Mouse (Mus musculus) kidney, embryonic 16.5 days (tissue): Measurements from ENCODE around the gene Ago1. TPM values are rescaled to one million over a fixed set of nuclear protein-coding genes. Genes with fewer than 3 reads are reported as not detected.

ENCODE experiments used
- ATAC-seq: fragments of 200-750 bp; cut with Nextera tagmentation; 2 replicates; pipeline ENCODE4 v1.8.0; 2017; ENCODE audit warnings: moderate TSS enrichment; ENCODE audit not compliant: low FRiP score, low TSS enrichment
- H3K27ac ChIP-seq: fragments of 300-500 bp; sonication (generic); 2 replicates; pipeline ENCODE4 v1.5.1; 2014; ENCODE audit warnings: low read length
- H3K27me3 ChIP-seq: fragments of 300-500 bp; sonication (generic); 2 replicates; pipeline ENCODE4 v1.6.1; 2014; ENCODE audit warnings: low read length, control low read depth, mixed read lengths; ENCODE audit not compliant: insufficient read depth
- H3K36me3 ChIP-seq: fragments of 300-500 bp; sonication (generic); 2 replicates; pipeline ENCODE4 v1.6.1; 2014; ENCODE audit warnings: low read length, control low read depth, mixed read lengths; ENCODE audit not compliant: insufficient read depth
- H3K4me1 ChIP-seq: fragments of 300-500 bp; sonication (generic); 2 replicates; pipeline ENCODE4 v1.6.1; 2014; ENCODE audit warnings: low read length, control low read depth, mixed read lengths; ENCODE audit not compliant: insufficient read depth
- H3K4me2 ChIP-seq: fragments of 300-500 bp; sonication (generic); replicated peaks from 2 replicates; pipeline ENCODE4 v1.6.1; 2014; ENCODE audit warnings: low read depth, low read length
- H3K4me3 ChIP-seq: fragments of 300-500 bp; sonication (generic); 2 replicates; pipeline ENCODE4 v1.5.1; 2014; ENCODE audit warnings: mild to moderate bottlenecking, low read length
- H3K9ac ChIP-seq: fragments of 300-500 bp; sonication (generic); replicated peaks from 2 replicates; pipeline ENCODE4 v1.6.1; 2014; ENCODE audit warnings: low read length
- H3K9me3 ChIP-seq: fragments of 300-500 bp; sonication (generic); 2 replicates; pipeline ENCODE4 v1.6.1; 2016; ENCODE audit warnings: low read length, control low read depth
- WGBS: fragments of 180-500 bp; shearing (Covaris S2); extraction: QIAGEN DNeasy Blood & Tissue Kit; methylation state at CpG from one replicate; pipeline ENCODE4 v1.1.7; 2014; 5-methylcytosine and 5-hydroxymethylcytosine counted together
- polyA plus RNA-seq: library from polyadenylated mRNA; unstranded; fragments of >200 nt; fragmentation: Nextera tagmentation; extraction: Ambion mirVana; gene quantifications from 2 replicates; pipeline ENCODE4 v1.2.1, GENCODE M21; 2015

Gene Ago1
- polyA plus RNA-seq, 1 experiment from 2014 or later = 4.6 TPM

GRCm38 (mm10) chr4:126429347-126430079, 38.9 kb downstream of the Ago1 start, which contains the start of gene Ago3:
Ago3 (minus strand) TSS chr4:126429556.
- under 1% methylated on average over 64 of the region's 65 CpGs for WGBS

GRCm38 (mm10) chr4:126428682-126429346, 39.6 kb downstream of the Ago1 start:
- Histone ChIP-seq H3K9me3 (no peaks in the 10 kb centered on the region), H3K9ac (peak overlapping the region; percentile 90), H3K4me1 (peaks cover 6% of the 10 kb centered on the region), H3K27me3 (no peaks in the 10 kb centered on the region), H3K4me2 (peak overlapping the region; percentile 91), H3K36me3 (no peaks in the 10 kb centered on the region), H3K4me3 (peak overlapping the region; percentile 95), H3K27ac (peak overlapping the region; percentile 89)
- no peak for ATAC-seq
- WGBS = 1% methylated on average over 24 of the region's 24 CpGs

More at GRCm38 (mm10) chr4:126429347-126430079, 38.9 kb downstream of the Ago1 start, which contains the start of gene Ago3:
- peak; percentile 97 for ATAC-seq
- Histone ChIP-seq H3K27ac (peak within 1 kb of the TSS; percentile 89), H3K9me3 (no peaks in the 10 kb centered on the region), H3K36me3 (no peaks in the 10 kb centered on the region), H3K4me3 (peak within 1 kb of the TSS; percentile 95), H3K4me2 (peak within 1 kb of the TSS; percentile 91), H3K4me1 (peaks cover 6% of the 10 kb centered on the region), H3K27me3 (no peaks in the 10 kb centered on the region), H3K9ac (peak within 1 kb of the TSS; percentile 90)

- no peak for ATAC-seq
- no peaks in the 10 kb centered on the region for H3K36me3 ChIP-seq
- H3K4me3 ChIP-seq = no peak overlapping the region
- no peaks in the 10 kb centered on the region for H3K9me3 ChIP-seq
- H3K4me2 ChIP-seq = no peak overlapping the region
- no peak overlapping the region for H3K9ac ChIP-seq
- H3K4me1 ChIP-seq = peaks cover 6% of the 10 kb centered on the region
- no peaks in the 10 kb centered on the region for H3K27me3 ChIP-seq
- 89% methylated on average over 2 of the region's 2 CpGs for WGBS
- H3K27ac ChIP-seq = no peak overlapping the region
Measured at GRCm38 (mm10) chr4:126423866-126424265, 44.5 kb downstream of the Ago1 start.

GRCm38 (mm10) chr4:126415707-126416106, 52.7 kb downstream of the Ago1 start:
- Histone ChIP-seq H3K36me3 (no peaks in the 10 kb centered on the region), H3K27ac (no peak overlapping the region), H3K9me3 (no peaks in the 10 kb centered on the region), H3K9ac (no peak overlapping the region), H3K4me1 (no peaks in the 10 kb centered on the region), H3K4me2 (no peak overlapping the region), H3K27me3 (no peaks in the 10 kb centered on the region), H3K4me3 (no peak overlapping the region)
- ATAC-seq = no peak

- no peak for ATAC-seq
- H3K4me2 ChIP-seq = no peak overlapping the region
- H3K9me3 ChIP-seq = no peaks in the 10 kb centered on the region
- H3K9ac ChIP-seq = no peak overlapping the region
- H3K4me3 ChIP-seq = no peak overlapping the region
- no peaks in the 10 kb centered on the region for H3K4me1 ChIP-seq
- H3K27ac ChIP-seq = no peak overlapping the region
- 83% methylated on average over 3 of the region's 3 CpGs for WGBS
- H3K36me3 ChIP-seq = no peaks in the 10 kb centered on the region
- no peaks in the 10 kb centered on the region for H3K27me3 ChIP-seq
Measured at GRCm38 (mm10) chr4:126412526-126412925, 55.9 kb downstream of the Ago1 start.

Other genes with a start within 250 kb of the Ago1 start
- 31.5 and 32.2 TPM in 2 replicates for gene Map7d1, start 212.2 kb downstream of the Ago1 start, polyA plus RNA-seq
- 113 and 120 TPM in 2 replicates for gene Trappc3, start 206.3 kb downstream of the Ago1 start, polyA plus RNA-seq
- gene Col8a2, start 181.8 kb downstream of the Ago1 start, polyA plus RNA-seq = 11.1 and 11.4 TPM in 2 replicates
- 85.3 and 91.6 TPM in 2 replicates for gene Adprhl2, start 146.9 kb downstream of the Ago1 start, polyA plus RNA-seq
- gene Tekt2, start 142.9 kb downstream of the Ago1 start, polyA plus RNA-seq = 3.9 and 5.5 TPM in 2 replicates
- gene Ago3, start 39.0 kb downstream of the Ago1 start, polyA plus RNA-seq = 13.6 and 17.9 TPM in 2 replicates
- gene Ago4, start 64.9 kb upstream of the Ago1 start, polyA plus RNA-seq = 1.5 TPM in 2 replicates
- gene Clspn, start 88.4 kb upstream of the Ago1 start, polyA plus RNA-seq = 33.8 and 37.2 TPM in 2 replicates
- gene 5730409E04Rik, start 141.2 kb upstream of the Ago1 start, polyA plus RNA-seq = 1.5 and 2.2 TPM in 2 replicates
- gene Psmb2, start 209.0 kb upstream of the Ago1 start, polyA plus RNA-seq = 457 and 483 TPM in 2 replicates